Mouse (Mus musculus): Measurements from ENCODE around the gene Zfp207. TPM values are rescaled to one million over a fixed set of nuclear protein-coding genes. Genes with fewer than 3 reads are reported as not detected.
"Not testable (repeated sequence)": the region's sequence is repeated elsewhere in the genome, so short reads cannot be mapped to it uniquely, and the experiment has no call there.

The Zfp207 gene
- polyA plus RNA-seq, 1 experiment from 2014 or later: 110 TPM

GRCm38 (mm10) chr11:80391407-80392120, 8.5 kb downstream of the Zfp207 start:
- Histone ChIP-seq H3K4me3 (ENCODE audit: low read depth, low read length) (no peak overlapping the region), H3K9me3 (ENCODE audit: control insufficient read depth, low read length) (no peaks in the 10 kb centered on the region), H3K27me3 (ENCODE audit: control insufficient read depth, insufficient read depth, low read length) (no peaks in the 10 kb centered on the region), H3K9ac (ENCODE audit: low read length) (no peak overlapping the region), H3K4me1 (replicated peaks; ENCODE audit: control insufficient read depth, insufficient read depth) (no peaks in the 10 kb centered on the region), H3K4me2 (replicated peaks; ENCODE audit: low read depth) (no peak overlapping the region), H3K27ac (replicated peaks) (no peak overlapping the region), H3K36me3 (ENCODE audit: control insufficient read depth, insufficient read depth, low read length) (peaks cover 19% of the 10 kb centered on the region)
- ATAC-seq (ENCODE audit: low FRiP score, low TSS enrichment) (no peak), DNase-seq (ENCODE audit: low spot score) (no peak)
- TF ChIP-seq EP300 (optimal IDR thresholded peaks at IDR 0.05) (no peak), CTCF (IDR thresholded peaks at IDR 0.05; ENCODE audit: low read depth) (no peak)
- WGBS: 90% methylated on average over 2 of the region's 2 CpGs

- DNase-seq (ENCODE audit: low spot score) (no peak), ATAC-seq (ENCODE audit: low FRiP score, low TSS enrichment) (no peak)
- no peak overlapping the region for H3K4me3 ChIP-seq (ENCODE audit: low read depth, low read length)
- no peaks in the 10 kb centered on the region for H3K9me3 ChIP-seq (ENCODE audit: control insufficient read depth, low read length)
- H3K4me1 ChIP-seq (replicated peaks; ENCODE audit: control insufficient read depth, insufficient read depth): no peaks in the 10 kb centered on the region
- H3K36me3 ChIP-seq (ENCODE audit: control insufficient read depth, insufficient read depth, low read length): peaks cover 19% of the 10 kb centered on the region
- no peak overlapping the region for H3K4me2 ChIP-seq (replicated peaks; ENCODE audit: low read depth)
- no peak for TF ChIP-seq EP300 (optimal IDR thresholded peaks at IDR 0.05)
- TF ChIP-seq CTCF (IDR thresholded peaks at IDR 0.05; ENCODE audit: low read depth): no peak
- no peak overlapping the region for H3K27ac ChIP-seq (replicated peaks)
- 85% methylated on average over 3 of the region's 3 CpGs for WGBS
- H3K9ac ChIP-seq (ENCODE audit: low read length): no peak overlapping the region
- H3K27me3 ChIP-seq (ENCODE audit: control insufficient read depth, insufficient read depth, low read length): no peaks in the 10 kb centered on the region
Measured at GRCm38 (mm10) chr11:80395930-80396329, 12.9 kb downstream of the Zfp207 start.

- no peak for TF ChIP-seq EP300 (optimal IDR thresholded peaks at IDR 0.05)
- TF ChIP-seq CTCF (IDR thresholded peaks at IDR 0.05; ENCODE audit: low read depth): no peak
- DNase-seq (ENCODE audit: low spot score) (no peak), ATAC-seq (ENCODE audit: low FRiP score, low TSS enrichment) (no peak)
- H3K27me3 ChIP-seq (ENCODE audit: control insufficient read depth, insufficient read depth, low read length): no peaks in the 10 kb centered on the region
- peaks cover 20% of the 10 kb centered on the region for H3K36me3 ChIP-seq (ENCODE audit: control insufficient read depth, insufficient read depth, low read length)
- H3K9me3 ChIP-seq (ENCODE audit: control insufficient read depth, low read length): no peaks in the 10 kb centered on the region
- 89% methylated on average over 4 of the region's 4 CpGs for WGBS
- H3K4me1 ChIP-seq (replicated peaks; ENCODE audit: control insufficient read depth, insufficient read depth): no peaks in the 10 kb centered on the region
- no peak overlapping the region for H3K4me3 ChIP-seq (ENCODE audit: low read depth, low read length)
- H3K4me2 ChIP-seq (replicated peaks; ENCODE audit: low read depth): no peak overlapping the region
- no peak overlapping the region for H3K9ac ChIP-seq (ENCODE audit: low read length)
- H3K27ac ChIP-seq (replicated peaks): no peak overlapping the region
Measured at GRCm38 (mm10) chr11:80396617-80397016, 13.5 kb downstream of the Zfp207 start.

- not testable (repeated sequence) for H3K4me2 ChIP-seq (replicated peaks; ENCODE audit: low read depth); H3K27me3 ChIP-seq (ENCODE audit: control insufficient read depth, insufficient read depth, low read length); DNase-seq (ENCODE audit: low spot score); H3K9ac ChIP-seq (ENCODE audit: low read length); ATAC-seq (ENCODE audit: low FRiP score, low TSS enrichment); H3K27ac ChIP-seq (replicated peaks); H3K36me3 ChIP-seq (ENCODE audit: control insufficient read depth, insufficient read depth, low read length); H3K9me3 ChIP-seq (ENCODE audit: control insufficient read depth, low read length); H3K4me3 ChIP-seq (ENCODE audit: low read depth, low read length); H3K4me1 ChIP-seq (replicated peaks; ENCODE audit: control insufficient read depth, insufficient read depth)
- WGBS: 90% methylated on average over 6 of the region's 6 CpGs
Measured at GRCm38 (mm10) chr11:80407878-80408277, 24.8 kb downstream of the Zfp207 start.

- H3K4me1 ChIP-seq (replicated peaks; ENCODE audit: control insufficient read depth, insufficient read depth): no peaks in the 10 kb centered on the region
- H3K27ac ChIP-seq (replicated peaks): no peak overlapping the region
- H3K27me3 ChIP-seq (ENCODE audit: control insufficient read depth, insufficient read depth, low read length): no peaks in the 10 kb centered on the region
- peaks cover 3% of the 10 kb centered on the region; the same call in 1 of the 2 replicates for H3K36me3 ChIP-seq (ENCODE audit: control insufficient read depth, insufficient read depth, low read length)
- WGBS: 87% methylated on average over 2 of the region's 2 CpGs
- ATAC-seq (ENCODE audit: low FRiP score, low TSS enrichment) (no peak), DNase-seq (ENCODE audit: low spot score) (no peak)
- no peak overlapping the region for H3K4me2 ChIP-seq (replicated peaks; ENCODE audit: low read depth)
- no peak overlapping the region for H3K9ac ChIP-seq (ENCODE audit: low read length)
- no peaks in the 10 kb centered on the region for H3K9me3 ChIP-seq (ENCODE audit: control insufficient read depth, low read length)
- no peak overlapping the region for H3K4me3 ChIP-seq (ENCODE audit: low read depth, low read length)
- TF ChIP-seq CTCF (IDR thresholded peaks at IDR 0.05; ENCODE audit: low read depth) (no peak), EP300 (optimal IDR thresholded peaks at IDR 0.05) (no peak)
Measured at GRCm38 (mm10) chr11:80410377-80410776, 27.3 kb downstream of the Zfp207 start.

- TF ChIP-seq EP300 (optimal IDR thresholded peaks at IDR 0.05) (no peak), CTCF (IDR thresholded peaks at IDR 0.05; ENCODE audit: low read depth) (no peak)
- WGBS: 88% methylated on average over 5 of the region's 5 CpGs
- ATAC-seq (ENCODE audit: low FRiP score, low TSS enrichment): no peak
- Histone ChIP-seq H3K9me3 (ENCODE audit: control insufficient read depth, low read length) (no peaks in the 10 kb centered on the region), H3K36me3 (ENCODE audit: control insufficient read depth, insufficient read depth, low read length) (no peaks in the 10 kb centered on the region), H3K4me2 (replicated peaks; ENCODE audit: low read depth) (no peak overlapping the region), H3K4me1 (replicated peaks; ENCODE audit: control insufficient read depth, insufficient read depth) (no peaks in the 10 kb centered on the region), H3K27me3 (ENCODE audit: control insufficient read depth, insufficient read depth, low read length) (no peaks in the 10 kb centered on the region), H3K9ac (ENCODE audit: low read length) (no peak overlapping the region), H3K4me3 (ENCODE audit: low read depth, low read length) (no peak overlapping the region), H3K27ac (replicated peaks) (no peak overlapping the region)
- DNase-seq (ENCODE audit: low spot score): no peak
Measured at GRCm38 (mm10) chr11:80417085-80417484, 34.0 kb downstream of the Zfp207 start.

All from stomach, postnatal 0 days (tissue).